Mouse (Mus musculus) kidney, adult 2 months (tissue): ENCODE results near the gene Krt71.

ENCODE experiments used
- CTCF ChIP-seq: fragments of 200-500 bp; conservative IDR thresholded peaks from 2 replicates; pipeline ENCODE4 v1.5.1; 2011; ENCODE audit warnings: low read depth, mild to moderate bottlenecking, control low read depth, low read length, moderate library complexity, mixed read lengths; ENCODE audit not compliant: insufficient read depth, insufficient read length
- POLR2A ChIP-seq: fragments of 200-500 bp; IDR thresholded peaks from one replicate; pipeline ENCODE4 v1.6.1; 2011; ENCODE audit warnings: low read depth, low read length, control low read depth

DNA sequence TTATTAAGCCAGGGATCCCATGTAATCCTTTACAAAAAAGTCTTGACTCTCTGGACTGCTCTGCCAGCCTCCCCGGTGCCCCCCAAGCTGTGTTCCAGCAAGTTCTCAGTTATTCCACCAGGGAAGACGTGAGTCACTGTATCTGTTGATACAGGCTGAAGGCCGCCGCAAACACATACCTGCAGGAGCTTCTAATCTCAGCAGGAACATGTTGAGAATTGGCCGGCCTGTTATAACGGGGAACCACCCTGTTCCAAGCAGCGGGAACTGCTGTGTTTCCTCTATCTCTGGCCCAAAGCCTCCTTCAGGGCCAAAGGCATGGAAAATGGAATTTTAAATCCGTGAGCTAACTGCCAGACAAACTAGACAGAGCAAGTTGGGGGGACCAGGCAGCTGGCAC lies 29.2 kb downstream of the Krt71 start:
- TF ChIP-seq CTCF, result no peak
- TF ChIP-seq POLR2A, result no peak
